Mouse (Mus musculus) kidney, adult 2 months (tissue): Measurements from ENCODE around the gene Nav1.

ENCODE experiments used
- CTCF ChIP-seq: fragments of 200-500 bp; conservative IDR thresholded peaks from 2 replicates; pipeline ENCODE4 v1.5.1; 2011; ENCODE audit warnings: low read depth, mild to moderate bottlenecking, control low read depth, low read length, moderate library complexity, mixed read lengths; ENCODE audit not compliant: insufficient read depth, insufficient read length
- POLR2A ChIP-seq: fragments of 200-500 bp; IDR thresholded peaks from one replicate; pipeline ENCODE4 v1.6.1; 2011; ENCODE audit warnings: low read depth, low read length, control low read depth

DNA sequence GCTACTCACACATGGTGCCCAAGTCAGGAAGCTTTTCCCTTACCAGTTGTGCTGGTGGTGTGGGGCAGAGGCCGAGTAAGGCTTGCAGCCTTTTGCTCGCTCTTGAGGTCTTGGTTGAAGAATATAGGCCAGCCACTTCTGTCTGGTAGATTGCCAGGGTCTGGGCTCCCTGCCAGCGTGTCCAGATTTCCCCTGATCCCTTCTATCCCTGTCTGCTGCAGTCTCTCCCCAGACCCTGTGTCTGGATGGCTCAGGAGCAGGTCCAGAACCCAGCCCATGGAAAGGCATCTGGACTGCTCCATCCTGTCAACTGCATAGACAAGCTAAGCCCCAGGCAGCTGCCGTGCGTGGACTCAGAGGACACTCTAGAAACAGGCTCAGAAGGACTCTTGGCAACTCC lies 37.0 kb upstream of the Nav1 start:
- no peak for TF ChIP-seq POLR2A
- no peak for TF ChIP-seq CTCF
